Mouse (Mus musculus): ENCODE measurements around the gene Plscr5.
"Not testable (repeated sequence)": the region's sequence is repeated elsewhere in the genome, so short reads cannot be mapped to it uniquely, and the experiment has no call there.

Gene Plscr5

DNA sequence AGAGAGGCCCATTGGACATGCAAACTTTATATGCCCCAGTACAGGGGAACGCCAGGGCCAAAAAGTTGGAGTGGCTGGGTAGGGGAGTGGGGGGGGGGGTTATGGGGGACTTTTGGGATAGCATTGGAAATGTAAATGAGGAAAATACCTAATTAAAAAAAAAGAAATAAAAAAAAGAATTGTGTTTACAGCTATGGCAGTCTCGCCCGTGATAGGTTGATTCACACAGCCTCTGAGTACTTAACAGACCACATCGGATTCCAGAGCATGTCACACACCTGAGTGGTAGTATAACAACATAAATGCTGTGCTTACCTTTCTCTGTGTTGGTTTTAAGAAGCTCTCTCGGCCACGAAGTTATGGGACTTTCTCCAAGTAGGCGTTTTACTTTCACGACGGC is at the start of gene Plscr5:
Gene Plscr5, plus strand, starts transcription at position 301 of the 400 bp plus-strand sequence.
- DNase-seq (ENCODE audit: low spot score) = not testable (repeated sequence)

DNA sequence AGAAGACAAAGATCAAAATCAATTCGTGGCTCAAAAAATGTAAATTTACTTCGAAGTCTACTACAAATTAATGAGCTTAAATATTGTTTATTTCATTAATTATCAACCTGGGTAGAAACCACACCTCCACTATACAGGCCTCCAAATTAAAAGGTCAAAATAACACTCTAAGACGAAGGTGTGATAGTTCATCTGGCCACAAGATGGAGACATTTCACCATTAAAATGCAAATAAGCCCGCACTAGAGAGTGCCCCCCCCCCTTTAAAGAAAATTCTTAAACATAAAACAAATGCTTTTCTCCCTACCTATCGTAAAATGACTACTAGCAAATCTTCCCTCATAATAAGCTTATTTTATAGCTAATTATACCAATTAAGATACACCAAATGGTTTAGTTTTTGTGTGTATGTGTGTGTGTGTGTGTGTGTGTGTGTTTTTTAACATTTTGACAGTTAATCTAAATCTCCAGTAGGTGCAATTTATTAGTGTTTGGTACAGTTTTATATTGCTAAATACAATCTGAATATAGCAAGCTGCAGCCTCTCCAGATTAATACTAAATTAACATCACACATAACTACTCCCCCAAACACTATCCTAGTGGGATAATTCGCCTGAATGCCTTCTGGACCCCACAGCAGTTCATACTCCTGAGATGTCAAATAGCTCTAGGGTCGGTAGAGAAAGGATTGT is 45.0 kb upstream of the Plscr5 start:
- DNase-seq (ENCODE audit: low spot score) = peak; percentile 32

DNA sequence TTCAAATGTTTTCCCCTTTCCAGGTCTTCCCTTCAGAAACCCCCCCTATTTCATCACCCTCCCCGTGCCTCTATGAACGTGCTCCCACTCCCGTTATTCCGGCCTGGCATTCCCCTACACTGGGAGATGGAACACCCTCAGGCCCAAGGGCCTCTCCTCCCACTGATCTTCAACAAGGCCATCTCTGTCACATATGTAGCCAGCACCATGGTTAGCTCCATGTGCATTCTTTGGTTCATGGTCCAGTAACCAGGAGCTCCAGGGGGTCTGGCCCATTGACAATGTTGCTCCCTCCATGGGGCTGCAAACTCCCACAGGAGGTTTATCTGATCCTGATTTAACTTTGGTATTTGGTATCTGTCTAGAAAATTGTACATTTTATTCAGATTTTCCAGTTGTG is 30.5 kb upstream of the Plscr5 start:
- DNase-seq (ENCODE audit: low spot score) = no peak

DNA sequence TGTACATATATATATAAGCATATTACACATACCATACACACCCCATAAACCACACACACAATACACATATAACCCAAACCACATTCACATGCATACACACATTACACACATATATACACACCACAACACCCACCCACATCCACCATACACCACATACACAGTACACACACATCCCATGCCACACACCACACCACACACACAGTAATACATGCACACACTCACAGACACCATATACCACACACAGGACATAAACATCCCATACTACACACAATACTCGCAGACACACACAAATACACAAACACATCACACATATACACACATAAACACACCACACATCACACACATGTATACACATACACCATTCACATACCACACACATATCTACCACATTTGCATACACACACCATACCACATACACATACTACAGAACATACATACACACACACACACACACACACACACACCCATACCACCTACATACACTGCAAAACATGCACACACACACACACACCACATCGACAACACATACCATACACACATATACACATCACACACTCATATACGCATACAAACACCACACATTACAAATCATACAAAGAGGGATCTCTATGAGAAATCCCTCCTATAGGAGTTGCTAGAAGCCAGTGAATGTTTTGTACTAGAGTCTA is 19.3 kb upstream of the Plscr5 start:
- DNase-seq (ENCODE audit: low spot score) = no peak

DNA sequence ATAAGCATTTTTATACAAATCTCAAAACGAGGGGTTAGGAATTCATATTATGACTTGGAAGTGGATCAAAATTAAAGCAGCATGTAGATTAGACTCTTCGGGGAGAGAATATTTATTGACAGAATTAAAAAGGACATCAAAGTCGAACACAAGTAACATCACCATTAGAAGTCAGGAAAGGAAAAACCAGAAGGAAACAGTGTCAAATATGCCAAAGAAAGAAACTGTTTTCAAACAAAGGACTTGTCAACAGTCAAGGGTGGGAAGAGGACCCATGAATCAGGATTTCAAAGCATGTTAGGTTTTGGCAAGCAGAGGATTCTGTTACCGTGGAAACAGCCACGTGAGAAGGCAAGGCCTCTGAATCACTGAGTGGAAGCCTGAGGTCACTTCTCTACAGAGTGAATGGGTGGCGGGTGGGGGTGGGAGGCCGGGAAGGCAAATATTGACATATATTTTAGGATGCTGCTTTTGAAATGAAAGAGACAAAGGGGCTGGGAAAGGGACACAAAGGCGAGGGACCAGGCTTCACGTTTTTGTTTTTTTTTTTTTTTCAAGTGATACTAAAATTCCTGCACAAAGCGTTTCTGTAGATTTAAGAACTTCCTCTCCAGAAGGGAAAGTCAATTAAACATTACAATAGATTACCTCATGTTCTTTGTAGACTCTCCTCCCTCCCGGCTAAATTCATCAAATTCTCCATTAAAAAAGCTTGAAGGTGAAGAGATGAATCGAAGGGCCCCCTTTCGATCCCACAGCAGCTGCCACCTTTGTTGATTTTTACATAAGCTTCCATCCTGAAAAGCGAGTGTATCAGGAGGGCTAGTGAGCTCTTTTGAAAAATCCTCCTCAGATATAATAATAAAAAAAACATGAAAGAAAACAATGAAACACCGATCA is 18.3 kb upstream of the Plscr5 start:
- DNase-seq (ENCODE audit: low spot score) = peak; percentile 69

DNA sequence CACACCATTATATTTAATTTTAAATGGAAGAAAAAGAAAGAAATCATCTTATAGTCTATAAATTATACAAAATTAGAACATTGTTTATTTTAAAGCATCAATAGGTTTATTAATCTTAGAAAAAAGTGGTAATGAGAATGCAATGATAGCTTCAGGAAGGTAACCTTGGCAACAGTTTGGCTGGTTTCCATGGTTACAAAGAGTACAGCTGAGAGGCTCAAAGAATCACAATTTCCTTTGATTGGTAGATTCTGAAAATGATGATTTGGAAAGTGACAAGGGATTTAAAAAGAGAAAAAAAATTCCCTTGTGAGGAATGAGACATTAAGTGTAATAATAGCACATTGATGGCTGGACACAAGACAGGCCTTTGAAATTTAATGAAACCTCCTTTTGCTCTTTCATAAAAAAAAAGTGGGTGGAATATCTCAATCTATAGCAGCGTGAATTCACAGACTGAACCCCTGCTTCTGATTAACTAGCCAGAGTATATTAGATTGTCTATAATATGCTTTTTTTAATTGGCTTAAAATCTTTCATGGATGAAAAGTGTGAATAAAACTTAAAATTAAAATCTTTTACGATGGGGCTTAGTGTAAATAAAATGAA is 13.8 kb upstream of the Plscr5 start:
- DNase-seq (ENCODE audit: low spot score) = peak; percentile 7

DNA sequence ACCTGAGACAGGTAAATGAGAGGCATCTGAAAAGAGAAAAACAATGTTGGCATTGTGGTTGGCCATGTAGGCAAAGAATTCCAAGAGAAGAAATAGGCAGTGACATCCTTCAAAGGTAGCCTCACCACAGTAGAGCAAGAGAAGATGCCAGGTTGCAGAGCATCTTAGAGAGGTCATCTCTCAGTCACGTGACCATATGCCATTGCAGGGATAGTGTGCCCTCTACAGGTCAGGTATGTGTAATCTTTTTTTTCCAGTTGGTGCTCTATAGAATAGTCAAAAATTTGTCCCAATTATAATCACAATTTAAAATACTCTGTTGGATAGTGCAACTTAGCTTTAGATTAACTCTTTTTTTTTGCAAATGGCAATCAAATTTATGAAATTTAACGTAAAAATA is 1.4 kb upstream of the Plscr5 start:
- DNase-seq (ENCODE audit: low spot score) = no peak

DNA sequence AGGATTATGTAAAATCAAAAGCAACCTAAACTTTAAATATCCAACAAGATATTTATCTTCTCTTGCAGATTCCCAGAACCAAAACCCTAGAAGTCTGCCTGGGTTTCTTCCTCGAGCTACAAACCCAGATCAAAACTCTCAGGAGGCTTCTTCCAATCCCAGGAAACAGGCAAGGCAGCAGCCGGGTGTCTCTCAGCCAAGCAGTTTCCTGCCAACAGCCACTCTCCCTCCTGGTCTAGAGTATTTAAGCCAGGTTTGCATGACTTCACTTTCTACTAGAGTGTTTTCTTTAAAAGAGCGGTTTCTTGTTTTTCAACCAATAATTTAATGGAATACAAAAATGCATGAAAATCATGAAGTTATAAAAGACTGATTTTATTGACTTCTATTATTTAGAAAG is 5.7 kb downstream of the Plscr5 start:
- DNase-seq (ENCODE audit: low spot score) = no peak

DNA sequence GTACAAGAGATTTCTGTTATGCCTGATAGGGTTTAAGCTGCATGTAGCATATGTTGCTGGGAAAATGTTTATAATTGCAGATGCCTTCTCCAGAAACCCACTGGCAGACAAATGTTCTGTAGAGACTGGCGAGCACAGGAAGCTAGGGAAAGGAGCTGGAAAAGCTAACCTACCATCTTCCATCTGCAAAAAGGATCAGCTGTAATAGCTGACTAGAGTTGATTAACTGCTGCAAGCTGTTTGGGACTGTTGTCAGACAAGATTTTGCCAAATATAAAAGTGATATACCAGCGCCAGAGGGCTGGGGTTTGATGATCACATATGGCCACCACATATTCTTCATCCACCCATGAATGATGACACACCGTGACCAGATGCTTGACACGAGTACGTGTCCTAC is 6.8 kb downstream of the Plscr5 start:
- DNase-seq (ENCODE audit: low spot score) = no peak

DNA sequence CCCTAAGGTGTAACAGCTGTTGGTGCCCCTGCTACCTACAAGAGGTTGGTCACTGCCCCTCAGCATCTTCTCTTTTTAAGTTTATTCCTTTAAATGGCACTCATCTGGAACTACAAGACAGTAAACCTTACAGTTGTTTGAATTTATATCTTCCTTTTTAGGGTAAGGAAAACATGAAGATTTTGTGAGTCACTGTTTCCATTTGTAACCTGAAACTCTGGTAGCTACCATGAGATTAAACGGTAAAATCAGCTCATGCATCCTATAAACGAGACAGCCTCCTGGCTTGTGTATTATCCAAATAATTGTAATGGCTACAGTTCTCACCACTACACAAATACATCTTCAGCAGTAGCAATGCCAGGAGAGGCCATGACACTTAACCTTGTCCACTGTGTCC is 11.7 kb downstream of the Plscr5 start:
- DNase-seq (ENCODE audit: low spot score) = no peak

DNA sequence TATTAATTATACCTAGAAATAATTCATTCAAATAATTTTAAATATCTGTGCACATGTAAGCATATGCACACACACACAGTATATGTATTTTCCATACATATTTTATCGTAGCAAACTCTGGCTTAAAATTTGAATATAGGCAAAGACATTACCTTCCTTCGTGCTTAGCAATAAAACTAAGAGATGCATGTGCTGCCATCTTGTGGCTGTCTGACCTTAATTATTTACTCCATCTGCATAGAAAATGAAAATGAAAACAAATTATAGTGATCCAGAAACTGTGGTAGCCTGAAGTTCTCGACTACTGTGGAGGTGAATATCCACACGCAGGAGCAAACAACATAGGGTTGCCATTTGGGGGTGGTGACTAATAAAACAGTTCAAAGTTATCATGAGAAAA is 14.6 kb downstream of the Plscr5 start:
- DNase-seq (ENCODE audit: low spot score) = peak; percentile 69

DNA sequence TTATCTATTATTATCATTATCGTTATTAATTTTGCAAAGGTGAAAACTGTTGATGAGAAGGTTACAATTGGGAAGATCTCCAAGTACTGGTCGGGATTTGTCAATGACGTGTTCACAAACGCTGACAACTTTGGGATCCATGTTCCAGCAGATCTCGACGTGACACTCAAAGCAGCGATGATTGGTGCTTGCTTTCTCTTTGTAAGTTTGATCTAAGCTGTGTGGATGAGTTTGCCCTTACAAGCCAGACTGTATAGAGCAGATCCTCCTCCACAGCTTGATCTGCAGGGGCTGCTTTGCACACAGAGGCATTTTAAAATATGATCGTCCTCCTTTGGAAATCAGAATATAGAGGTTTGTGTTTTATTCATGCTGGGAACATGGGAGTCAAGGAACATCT is 15.0 kb downstream of the Plscr5 start:
- peak; percentile 21 for DNase-seq (ENCODE audit: low spot score)

DNA sequence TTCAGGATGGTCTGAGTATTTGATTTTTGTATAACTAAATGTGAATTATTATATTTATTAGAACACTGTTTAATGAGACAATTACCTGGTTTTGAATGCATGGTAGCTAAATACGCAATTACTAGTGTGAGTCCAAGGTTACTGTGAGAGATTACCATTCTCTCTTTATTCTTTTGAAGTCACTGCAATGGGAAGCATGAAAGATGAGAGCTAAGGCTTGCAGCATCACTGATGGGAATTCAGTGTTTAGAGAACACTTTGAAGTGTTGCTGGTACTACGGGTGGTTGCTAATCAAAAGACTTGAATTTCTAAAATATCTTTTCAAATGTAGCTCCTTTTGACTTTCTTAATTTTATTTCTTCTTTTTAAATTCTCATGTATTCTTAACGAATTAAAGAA is 17.1 kb downstream of the Plscr5 start:
- DNase-seq (ENCODE audit: low spot score) = no peak

DNA sequence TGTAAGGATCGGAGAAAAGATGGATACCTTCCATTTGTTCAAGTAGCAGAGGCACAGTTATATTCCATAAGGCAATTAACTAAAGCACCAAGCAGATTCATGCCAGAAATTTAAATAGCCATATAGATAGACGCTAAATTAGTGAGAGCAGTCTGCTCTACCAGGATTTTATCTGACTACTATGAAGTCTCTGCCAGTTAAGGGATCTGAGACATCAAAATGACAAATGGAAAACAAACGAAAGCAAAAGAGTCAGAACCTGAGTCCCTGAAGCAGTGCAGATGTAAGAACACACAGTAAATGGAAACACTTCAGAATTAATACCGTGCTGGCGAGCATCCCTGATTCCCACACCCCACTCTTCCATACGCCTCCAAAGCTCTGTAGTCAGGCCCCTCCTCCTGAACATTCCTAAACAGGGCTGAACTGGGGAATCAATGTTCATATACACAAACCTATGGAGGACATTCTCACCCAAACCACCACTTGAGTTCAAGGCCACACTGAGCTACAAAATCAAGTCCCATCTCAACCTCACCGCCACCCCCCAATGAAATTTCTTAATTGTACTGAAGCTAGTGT is 17.7 kb downstream of the Plscr5 start:
- no peak for DNase-seq (ENCODE audit: low spot score)

DNA sequence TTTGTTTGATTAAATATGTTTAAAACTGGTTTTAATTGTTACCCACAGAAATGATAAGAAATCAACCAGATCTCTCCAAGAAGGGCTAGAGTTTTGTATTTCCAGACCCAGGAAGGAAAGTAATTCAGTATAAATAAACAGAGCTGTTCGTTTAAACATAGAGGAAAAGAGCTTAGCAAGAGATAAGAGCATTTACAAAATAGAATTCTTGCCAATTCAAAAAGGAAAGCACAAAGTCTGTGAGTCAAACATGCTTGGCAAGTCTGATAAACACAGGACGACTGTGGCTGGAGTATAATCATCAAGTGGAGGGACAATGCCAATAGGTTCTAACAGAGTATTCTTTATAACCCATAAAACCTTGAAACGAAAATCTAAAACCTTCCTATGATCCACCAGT is 18.3 kb downstream of the Plscr5 start:
- no peak for DNase-seq (ENCODE audit: low spot score)

DNA sequence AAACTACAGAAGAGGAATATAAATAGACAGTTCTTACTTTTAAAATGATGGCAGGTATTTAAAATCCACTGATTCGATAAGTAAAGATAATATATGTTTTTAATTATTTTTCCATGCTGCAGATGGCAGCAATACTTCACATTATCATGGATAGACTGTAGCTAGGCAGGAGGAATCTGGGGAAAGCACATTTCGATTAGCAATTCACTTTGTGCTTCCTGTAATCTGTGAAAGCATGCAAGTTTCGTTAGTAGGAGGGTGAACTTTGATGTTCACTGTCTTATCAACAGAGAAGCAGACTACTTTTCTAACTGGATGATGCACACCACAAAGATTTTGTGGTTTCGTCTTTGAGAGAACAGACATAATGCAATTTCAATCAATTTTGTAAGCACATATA is 24.7 kb downstream of the Plscr5 start:
- peak; percentile 19 for DNase-seq (ENCODE audit: low spot score)

DNA sequence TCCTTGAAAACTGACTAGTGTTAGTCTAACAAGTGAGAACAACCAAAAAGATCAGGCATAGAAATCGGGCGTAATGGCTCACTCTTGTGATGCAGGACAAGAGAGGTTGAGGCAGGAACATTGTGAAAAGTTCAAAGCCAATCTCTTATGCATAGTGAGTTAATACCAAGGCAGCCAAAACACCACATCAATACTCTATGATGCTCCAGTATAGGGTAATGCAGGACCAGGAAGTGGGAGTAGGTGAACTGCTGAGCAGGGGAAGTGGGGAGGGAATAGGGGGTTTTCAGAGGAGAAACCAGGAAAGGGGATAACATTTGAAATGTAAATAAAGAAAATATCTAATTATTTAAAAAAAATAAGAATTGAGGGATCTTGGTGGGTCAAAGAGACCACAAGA is 25.2 kb downstream of the Plscr5 start:
- DNase-seq (ENCODE audit: low spot score) = no peak

DNA sequence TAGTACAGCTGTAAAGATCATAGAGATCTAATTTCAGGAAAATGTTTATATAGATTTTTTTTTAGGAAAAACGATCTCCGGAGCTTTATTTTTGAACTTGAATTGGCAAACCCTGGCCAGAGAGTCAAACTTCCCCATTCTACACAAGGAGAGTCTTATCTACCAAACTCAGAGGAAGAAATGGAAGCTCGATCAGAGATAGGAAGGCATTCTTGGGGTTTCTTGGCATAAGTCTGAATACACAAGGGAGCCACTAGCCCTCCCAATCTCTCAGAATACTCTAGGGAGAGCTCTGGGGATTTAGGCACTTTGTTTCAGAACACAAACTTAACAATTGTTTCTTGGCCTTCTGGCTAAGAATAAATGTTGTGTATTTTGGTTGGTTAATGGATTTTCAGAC is 27.4 kb downstream of the Plscr5 start:
- no peak for DNase-seq (ENCODE audit: low spot score)

DNA sequence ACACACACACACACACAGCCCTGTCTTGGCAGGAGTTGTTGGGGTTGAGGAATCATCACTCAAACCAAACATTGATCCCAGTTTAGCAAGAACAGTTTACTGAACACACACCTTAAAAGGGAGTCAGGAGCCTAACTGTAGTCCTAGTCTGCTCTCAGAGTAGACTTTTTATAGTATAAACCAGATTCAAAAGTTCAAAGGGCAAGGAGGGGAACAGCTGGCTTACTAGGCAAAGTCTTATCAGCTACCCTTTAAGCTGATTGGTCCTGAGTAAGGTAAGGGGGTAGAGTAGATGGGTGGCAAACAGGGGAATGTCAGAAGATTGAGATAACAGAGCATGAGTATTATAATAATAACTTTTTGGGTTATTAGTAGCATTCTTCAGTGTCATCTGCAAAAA is 28.7 kb downstream of the Plscr5 start:
- DNase-seq (ENCODE audit: low spot score) = no peak

DNA sequence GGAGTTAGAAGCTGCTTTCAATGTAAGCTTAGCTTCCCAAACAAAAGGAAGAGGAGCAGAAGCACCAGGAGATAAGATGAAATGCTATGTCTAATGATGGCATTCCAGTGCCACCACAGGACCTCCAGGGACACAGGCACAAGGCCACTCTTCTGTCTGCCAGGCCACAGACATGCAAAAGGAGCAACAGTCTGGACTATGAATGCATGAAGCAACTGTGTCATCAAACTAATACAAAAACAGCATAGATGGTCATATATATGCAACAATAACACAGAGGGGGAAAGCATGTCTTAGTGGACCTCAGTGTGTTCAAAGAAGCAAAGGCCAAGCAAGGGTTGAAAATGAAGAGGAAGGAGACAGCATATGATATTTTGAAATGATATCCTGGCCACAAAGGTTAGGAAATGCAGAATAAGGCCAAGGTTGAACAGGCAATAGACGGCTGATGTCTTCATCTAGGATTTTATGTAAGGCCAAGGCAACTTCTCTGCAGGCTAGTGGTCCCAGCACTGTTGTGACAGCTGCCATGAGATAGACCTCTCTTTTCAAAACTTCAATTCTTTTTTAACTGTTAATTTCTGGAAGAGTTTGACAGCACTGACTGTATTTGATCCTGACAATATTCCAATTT is 32.0 kb downstream of the Plscr5 start:
- DNase-seq (ENCODE audit: low spot score) = no peak

DNA sequence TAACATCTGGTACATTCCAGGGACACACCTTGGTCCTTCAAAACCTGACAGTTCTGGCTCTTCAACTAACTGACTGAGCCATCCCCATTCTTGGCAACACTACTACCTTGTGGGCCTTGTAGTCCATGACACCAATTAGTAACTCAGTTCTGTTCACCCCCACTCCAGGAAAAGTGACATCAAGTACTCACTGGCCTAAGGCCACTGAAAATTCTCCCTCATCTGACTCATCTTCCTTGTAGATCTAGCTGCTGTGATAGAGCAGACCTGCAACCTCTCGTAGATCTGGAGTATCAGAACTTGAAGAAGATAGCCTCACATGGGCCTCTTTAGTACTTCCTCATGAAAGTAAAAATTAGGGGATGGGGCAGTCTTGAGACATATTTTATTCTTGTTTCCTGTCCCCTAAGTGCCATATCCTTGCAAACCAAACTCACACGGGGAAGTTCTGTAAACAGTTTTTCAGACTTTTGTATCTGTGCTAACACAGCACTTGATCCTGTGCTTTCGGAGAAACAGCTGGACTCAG is 33.5 kb downstream of the Plscr5 start:
- DNase-seq (ENCODE audit: low spot score) = no peak

All from MN1 (cell line).